Mouse (Mus musculus): Measurements from ENCODE around the gene Zfp949.
"Not testable (repeated sequence)": the region's sequence is repeated elsewhere in the genome, so short reads cannot be mapped to it uniquely, and the experiment has no call there.

- TF ChIP-seq CTCF (conservative IDR thresholded peaks at IDR 0.05; ENCODE audit: insufficient read depth, insufficient read length, low read depth, low read length); POLR2A (IDR thresholded peaks at IDR 0.05; ENCODE audit: low read depth, low read length): not testable (repeated sequence)
These were observed 45.9 kb downstream of the Zfp949 start for GRCm38 (mm10) chr9:88593708-88594107.

All from kidney, adult 2 months (tissue).